Mouse (Mus musculus): ENCODE data around the gene Gdf2.

Gdf2 gene

DNA sequence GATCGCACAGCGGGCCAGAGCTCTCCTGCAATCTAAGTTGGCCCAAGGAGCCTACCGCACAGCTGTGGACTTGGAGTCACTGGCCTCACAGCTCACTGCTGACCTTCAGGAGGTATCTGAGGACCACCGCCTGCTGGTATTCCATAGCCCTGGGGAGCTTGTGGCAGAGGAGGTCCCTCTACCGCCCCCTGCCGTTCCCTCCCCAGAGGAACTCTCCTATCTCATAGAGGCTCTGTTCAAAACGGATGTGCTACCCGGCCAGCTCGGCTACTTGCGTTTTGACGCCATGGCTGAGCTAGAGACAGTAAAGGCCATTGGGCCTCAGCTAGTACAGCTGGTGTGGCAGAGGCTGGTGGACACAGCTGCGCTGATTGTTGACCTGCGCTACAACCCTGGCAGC is 15.2 kb downstream of the Gdf2 start:
- DNase-seq (ENCODE audit: low read depth, low spot score) = no peak

DNA sequence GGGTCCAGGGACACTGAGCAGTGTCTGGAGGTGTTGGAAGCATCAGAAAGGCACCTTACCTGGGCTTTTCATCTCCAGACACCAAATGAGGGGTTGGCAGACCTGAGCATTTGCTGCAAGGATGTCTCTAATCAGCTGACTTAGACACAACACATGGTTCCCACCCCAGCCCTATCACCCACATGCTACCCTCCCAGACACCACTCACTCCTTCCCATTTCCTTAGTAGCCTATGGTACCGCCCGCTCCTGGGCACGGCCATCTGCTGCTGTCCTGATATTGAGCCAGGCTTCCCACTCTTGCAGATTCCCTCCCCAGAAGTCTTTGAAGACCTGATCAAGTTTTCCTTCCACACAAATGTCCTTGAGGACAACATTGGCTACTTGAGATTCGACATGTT is 17.3 kb downstream of the Gdf2 start:
- DNase-seq (ENCODE audit: low read depth, low spot score) = no peak

DNA sequence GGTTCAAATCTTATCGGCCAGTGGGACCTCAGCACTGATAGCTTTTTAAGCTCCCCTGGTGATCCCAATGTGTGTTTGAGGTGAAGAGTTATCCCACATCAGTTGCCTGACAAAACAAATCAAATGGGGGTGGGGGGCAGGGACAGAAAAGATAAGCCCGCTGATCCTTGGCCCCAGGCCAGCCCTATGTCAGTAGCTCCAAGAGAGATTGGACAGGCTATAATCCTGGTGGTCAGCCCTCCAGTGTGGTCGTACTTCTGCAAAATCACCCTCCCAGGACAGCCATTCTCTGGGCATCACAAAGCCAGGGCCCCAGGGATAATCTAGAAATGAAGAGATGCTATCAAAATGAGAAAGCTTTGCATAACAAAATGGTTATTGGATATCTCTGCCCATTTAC is 18.0 kb downstream of the Gdf2 start:
- DNase-seq (ENCODE audit: low read depth, low spot score) = no peak

DNA sequence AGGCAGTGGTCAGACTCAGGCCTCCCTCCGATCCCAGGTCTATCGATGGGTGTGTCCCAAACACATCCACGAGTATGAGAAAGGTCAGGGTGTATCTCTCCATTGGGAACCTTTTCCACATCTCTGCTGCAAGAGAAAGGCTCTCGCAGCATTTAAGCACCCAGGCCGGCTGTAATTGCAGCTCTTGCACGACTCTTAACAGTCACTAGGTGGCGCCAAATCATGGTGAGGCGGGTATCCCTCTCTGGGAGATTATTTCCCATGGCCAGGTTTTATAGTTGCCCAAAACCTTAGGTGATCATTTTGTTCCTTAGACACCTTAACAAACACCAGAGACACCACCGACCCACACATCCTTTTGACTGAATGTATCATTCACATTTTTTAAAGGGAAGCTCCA is 18.5 kb downstream of the Gdf2 start:
- no peak for DNase-seq (ENCODE audit: low read depth, low spot score)

DNA sequence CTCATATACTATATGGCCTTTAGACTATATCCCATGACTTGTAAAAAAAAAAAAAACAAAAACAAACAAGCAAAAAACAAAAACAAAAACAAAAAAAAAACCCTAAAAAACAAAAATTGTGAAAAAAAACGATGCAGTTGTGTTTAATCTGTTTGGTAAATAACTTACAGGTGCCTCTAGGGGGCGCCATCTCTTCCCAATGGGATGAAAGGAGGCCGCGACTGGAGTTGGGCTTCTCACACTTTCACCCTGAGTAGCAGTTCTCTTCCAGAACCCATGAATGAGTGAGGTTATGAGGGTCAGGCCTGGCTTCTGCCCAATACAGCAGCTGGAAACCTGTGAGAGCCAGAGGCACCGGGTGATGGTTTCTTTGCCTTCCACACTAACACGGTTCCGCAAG is 24.8 kb downstream of the Gdf2 start:
- no peak for DNase-seq (ENCODE audit: low read depth, low spot score)

DNA sequence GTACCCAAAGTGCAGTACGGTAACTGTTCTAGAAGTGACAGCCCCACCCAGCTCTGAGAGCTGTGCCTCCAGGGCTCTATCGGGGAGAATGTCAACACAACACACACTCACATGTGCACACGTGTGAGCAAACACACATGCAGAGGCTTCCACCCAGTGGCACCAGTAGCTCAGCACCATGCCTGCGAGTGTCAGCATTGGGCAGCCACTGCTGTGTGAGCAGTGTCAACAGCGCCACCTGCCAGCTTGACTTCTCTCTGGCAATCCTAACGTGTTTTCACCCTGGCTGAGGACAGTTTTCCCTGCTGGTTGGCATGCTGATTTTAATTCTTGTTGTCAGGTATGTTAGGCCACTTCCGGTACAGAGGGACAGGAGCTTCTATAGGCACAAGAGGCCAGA is 31.8 kb downstream of the Gdf2 start:
- no peak for DNase-seq (ENCODE audit: low read depth, low spot score)

DNA sequence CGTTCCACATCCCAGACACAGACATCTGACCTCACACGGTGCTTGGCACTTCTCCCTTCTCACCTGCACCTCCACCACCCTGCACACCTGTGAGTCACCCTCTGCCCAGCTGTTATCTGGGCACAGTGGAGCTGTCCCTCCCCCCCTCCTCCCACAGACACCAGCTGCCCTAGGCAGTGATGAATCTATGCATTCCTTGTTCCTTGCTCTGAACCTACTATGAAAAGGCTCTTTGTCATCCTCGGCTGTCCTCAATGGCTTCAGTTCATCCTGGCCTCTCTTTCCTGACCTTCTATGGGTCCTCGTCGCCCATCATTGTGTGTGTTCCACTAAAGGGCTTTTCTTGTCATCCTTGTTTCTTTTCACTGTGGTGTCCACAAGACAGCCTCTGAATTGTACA is 33.9 kb downstream of the Gdf2 start:
- DNase-seq (ENCODE audit: low read depth, low spot score) = no peak

DNA sequence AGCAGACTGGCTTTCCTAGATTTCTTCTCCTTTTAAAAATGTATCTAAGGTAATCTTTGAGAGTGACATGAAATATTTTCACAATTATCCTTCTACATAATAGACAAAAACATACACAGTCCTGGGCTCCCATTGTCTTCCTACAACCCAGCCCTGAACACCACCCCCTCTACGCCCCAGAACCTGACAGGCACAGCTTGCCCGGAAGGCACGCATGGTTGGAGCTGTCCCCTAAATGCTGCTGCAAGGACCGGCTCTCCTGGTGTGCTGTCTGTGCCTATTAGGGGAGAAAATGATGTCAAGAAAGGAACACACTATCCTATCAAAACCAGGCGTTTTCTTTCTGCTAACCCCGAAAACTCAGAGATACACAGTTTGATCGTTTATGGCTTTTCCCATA is 36.9 kb downstream of the Gdf2 start:
- DNase-seq (ENCODE audit: low read depth, low spot score) = no peak

DNA sequence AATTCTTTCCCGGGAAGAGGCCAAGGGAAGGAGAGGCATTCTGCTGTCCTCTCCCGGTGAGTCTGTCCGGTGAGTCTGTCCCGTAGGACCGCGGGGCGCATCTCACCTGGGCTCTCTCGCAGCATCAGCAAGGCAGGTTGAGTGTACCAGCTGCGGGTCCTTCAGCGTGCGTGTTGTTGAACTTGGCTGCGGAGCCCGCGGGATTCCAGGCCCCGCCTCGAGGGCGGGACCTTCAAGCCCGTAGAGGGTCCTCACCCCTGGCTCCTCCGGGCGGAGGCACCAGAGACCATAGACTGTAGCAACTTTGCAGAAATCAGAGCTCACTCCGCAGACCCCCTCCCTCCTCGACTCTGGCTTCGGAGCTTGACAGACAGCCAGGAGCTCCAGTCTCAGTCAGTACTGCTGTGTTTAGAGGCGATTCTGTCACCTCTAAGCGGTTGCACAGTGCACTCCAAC is 37.8 kb downstream of the Gdf2 start, which contains the start of gene Zfp488:
TSS of gene Zfp488 (minus strand) at position 161 of the 456 bp plus-strand sequence.
- DNase-seq (ENCODE audit: low read depth, low spot score) = no peak

DNA sequence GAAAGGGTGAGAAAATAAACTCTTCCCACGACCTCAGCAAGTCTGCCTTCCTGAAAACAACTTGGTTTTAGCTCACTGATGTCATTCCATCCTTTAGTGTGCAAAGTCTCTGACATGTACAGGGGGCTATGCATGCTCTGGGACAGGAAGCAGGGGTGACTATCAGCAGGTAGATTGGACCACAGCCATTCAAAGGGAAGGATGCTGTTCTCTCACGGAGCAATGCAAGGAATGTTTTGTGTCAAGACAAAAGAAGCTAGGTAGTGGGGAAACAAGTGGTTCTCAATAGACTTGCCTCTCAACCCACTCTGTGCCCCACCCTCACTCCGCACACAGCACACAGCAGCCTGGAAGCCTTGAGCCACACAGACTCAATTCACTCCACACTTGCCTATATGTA is 48.4 kb downstream of the Gdf2 start:
- no peak for DNase-seq (ENCODE audit: low read depth, low spot score)

DNA sequence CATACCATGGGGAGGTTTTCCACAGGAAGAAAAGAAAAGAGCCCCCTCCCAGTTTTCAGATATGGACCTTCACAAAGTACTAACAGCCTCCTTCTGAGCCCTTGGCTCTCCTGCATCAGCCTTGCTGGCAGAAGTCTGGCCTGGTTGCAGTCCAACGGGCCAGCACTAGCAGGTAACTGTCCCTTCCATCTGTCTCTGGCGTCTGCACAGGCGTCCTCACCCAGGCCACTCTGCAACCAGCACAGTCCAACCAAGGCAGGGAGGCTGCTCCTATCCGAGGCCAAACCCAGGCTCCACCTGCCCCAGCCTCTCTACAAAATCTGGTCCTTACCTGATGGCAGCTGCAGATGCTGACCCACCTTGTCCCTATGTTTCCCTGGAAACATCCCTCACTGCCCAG is 51.1 kb downstream of the Gdf2 start:
- no peak for DNase-seq (ENCODE audit: low read depth, low spot score)

DNA sequence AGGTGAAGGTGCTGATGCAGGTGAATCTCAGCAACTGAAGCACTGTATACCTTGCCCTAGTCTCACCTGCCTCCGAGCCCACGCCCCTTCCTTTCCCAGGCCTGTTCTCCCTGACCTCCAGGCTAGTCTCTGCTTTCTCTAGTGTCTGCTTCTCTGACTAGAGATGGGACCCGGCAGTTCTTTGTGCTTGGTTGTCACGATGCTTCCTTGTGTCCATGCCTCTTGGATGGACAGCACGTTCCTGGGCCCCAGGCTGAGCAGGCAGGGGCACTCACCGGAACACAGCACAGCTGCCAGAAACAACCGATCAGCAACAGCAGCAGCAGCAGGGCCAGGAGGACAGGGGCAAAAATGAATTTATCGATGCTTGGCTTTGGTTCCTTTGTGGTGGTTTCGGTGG is 52.2 kb downstream of the Gdf2 start:
- DNase-seq (ENCODE audit: low read depth, low spot score) = no peak

DNA sequence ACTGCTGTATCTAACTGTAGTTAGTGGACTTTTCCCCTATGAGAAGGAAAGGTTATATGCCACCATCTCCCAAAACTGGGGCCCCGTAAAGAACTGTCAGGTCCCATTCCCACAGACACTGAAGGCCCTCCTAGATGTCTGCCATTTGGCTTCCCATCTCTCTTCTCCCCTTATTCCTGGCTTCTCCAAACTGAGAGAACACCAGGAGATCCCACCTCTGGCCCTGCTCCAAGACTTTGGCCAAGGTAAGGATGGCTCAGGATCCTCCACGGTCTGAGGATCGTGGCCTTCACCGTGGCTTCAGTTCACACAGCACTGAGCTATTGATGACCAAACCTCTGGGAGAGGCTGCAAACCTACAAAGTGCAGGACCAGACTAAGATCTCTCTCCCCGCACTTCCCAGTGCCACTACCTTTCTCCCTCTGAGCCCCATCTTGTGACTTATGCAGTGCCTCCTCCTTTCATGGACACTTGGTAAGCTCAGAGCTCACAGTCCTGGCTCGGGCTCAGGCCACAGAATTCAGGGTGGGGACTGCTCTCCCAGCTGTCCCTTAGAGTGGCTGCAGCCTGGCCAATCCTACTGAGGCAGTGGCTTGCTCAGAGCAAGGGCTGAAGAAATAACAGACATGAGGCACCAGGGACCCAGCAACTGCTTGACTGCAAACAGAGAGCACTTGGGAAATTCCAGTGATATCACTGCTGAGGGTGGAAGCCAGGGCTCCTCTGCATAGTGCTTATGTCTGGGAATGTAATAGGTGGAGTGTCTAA is 52.9 kb downstream of the Gdf2 start:
- DNase-seq (ENCODE audit: low read depth, low spot score) = no peak

Data from brain, embryonic 18.5 days (tissue).